Mouse (Mus musculus) liver, embryonic 11.5 days (tissue): Measurements from ENCODE around the gene Plg. TPM values are rescaled to one million over a fixed set of nuclear protein-coding genes. Genes with fewer than 3 reads are reported as not detected.

Source experiments
- ATAC-seq: fragments of 200-750 bp; cut with Nextera tagmentation; replicated peaks from 2 replicates; pipeline ENCODE4 v1.8.0; 2017; ENCODE audit warnings: moderate number of reproducible peaks, mild to moderate bottlenecking, moderate TSS enrichment, moderate library complexity; ENCODE audit not compliant: low FRiP score
- DNase-seq: peaks from one replicate; pipeline ENCODE4 v3.0.0-alpha.2; 2017; ENCODE audit warnings: low spot score
- H3K27ac ChIP-seq: fragments of 300-500 bp; sonication (generic); 2 replicates; pipeline ENCODE4 v1.5.1; 2014; ENCODE audit warnings: mild to moderate bottlenecking, low read depth, low read length, control low read depth
- H3K27me3 ChIP-seq: fragments of 300-500 bp; sonication (generic); replicated peaks from 2 replicates; pipeline ENCODE4 v1.6.1; 2014; ENCODE audit warnings: low read length, mixed read lengths; ENCODE audit not compliant: control insufficient read depth, insufficient read depth
- H3K36me3 ChIP-seq: fragments of 300-500 bp; sonication (generic); 2 replicates; pipeline ENCODE4 v1.6.1; 2014; ENCODE audit warnings: mild to moderate bottlenecking, low read length, moderate library complexity, mixed read lengths; ENCODE audit not compliant: control insufficient read depth, insufficient read depth
- H3K4me1 ChIP-seq: fragments of 300-500 bp; sonication (generic); replicated peaks from 2 replicates; pipeline ENCODE4 v1.6.1; 2014; ENCODE audit warnings: low read length, mixed read lengths; ENCODE audit not compliant: control insufficient read depth, insufficient read depth
- H3K4me2 ChIP-seq: fragments of 300-500 bp; sonication (generic); 2 replicates; pipeline ENCODE4 v1.6.1; 2014; ENCODE audit warnings: mild to moderate bottlenecking, control low read depth, moderate library complexity
- H3K4me3 ChIP-seq: fragments of 300-500 bp; sonication (generic); 2 replicates; pipeline ENCODE4 v1.5.1; 2014; ENCODE audit warnings: low read depth, low read length, control low read depth
- H3K9ac ChIP-seq: fragments of 300-500 bp; sonication (generic); 2 replicates; pipeline ENCODE4 v1.6.1; 2014; ENCODE audit warnings: low read depth, low read length, control low read depth
- H3K9me3 ChIP-seq: fragments of 300-500 bp; sonication (generic); 2 replicates; pipeline ENCODE4 v1.6.1; 2016; ENCODE audit warnings: low read length, inconsistent platforms, mixed read lengths; ENCODE audit not compliant: control insufficient read depth
- WGBS: fragments of 180-500 bp; shearing (Covaris S2); extraction: QIAGEN DNeasy Blood & Tissue Kit; methylation state at CpG from one replicate; pipeline ENCODE4 v1.1.7; 2014; 5-methylcytosine and 5-hydroxymethylcytosine counted together
- polyA plus RNA-seq: library from polyadenylated mRNA; unstranded; fragments of >200 nt; fragmentation: Nextera tagmentation; extraction: Ambion mirVana; gene quantifications from 2 replicates; pipeline ENCODE4 v1.2.1, GENCODE M21; 2014

Plg gene
- polyA plus RNA-seq, 1 experiment from 2014 or later: 130 TPM

- WGBS: 35% methylated on average over 3 of the region's 3 CpGs
- no peak overlapping the region for H3K4me2 ChIP-seq
- H3K4me3 ChIP-seq: no peak overlapping the region
- peaks cover 4% of the 10 kb centered on the region; the same call in 1 of the 2 replicates for H3K4me1 ChIP-seq
- no peaks in the 10 kb centered on the region for H3K9me3 ChIP-seq
- no peaks in the 10 kb centered on the region for H3K27me3 ChIP-seq
- H3K9ac ChIP-seq: no peak overlapping the region
- H3K36me3 ChIP-seq: no peaks in the 10 kb centered on the region
- ATAC-seq: no peak
- H3K27ac ChIP-seq: no peak overlapping the region
- no peak for DNase-seq
These were observed 4.7 kb upstream of the Plg start for GRCm38 (mm10) chr17:12373601-12374144.

- Histone ChIP-seq H3K27me3 (peaks cover 9% of the 10 kb centered on the region; the same call in 1 of the 2 replicates), H3K9me3 (no peaks in the 10 kb centered on the region; the same call in 1 of the 2 replicates), H3K27ac (0 out of 2 replicates have a peak overlapping the region, but pooled peaks have one; percentile 19), H3K4me1 (peaks cover 3% of the 10 kb centered on the region; the same call in 1 of the 2 replicates), H3K9ac (no peak overlapping the region), H3K4me3 (peak overlapping the region; percentile 21; the same call in 1 of the 2 replicates), H3K4me2 (peak overlapping the region; percentile 52), H3K36me3 (no peaks in the 10 kb centered on the region)
- ATAC-seq (no peak), DNase-seq (no peak)
- WGBS: 72% methylated on average over 4 of the region's 4 CpGs
These were observed 1.9 kb downstream of the Plg start for GRCm38 (mm10) chr17:12380287-12380686.

GRCm38 (mm10) chr17:12381579-12381978, 3.2 kb downstream of the Plg start:
- no peak overlapping the region for H3K4me3 ChIP-seq
- H3K27ac ChIP-seq: no peak overlapping the region
- no peak overlapping the region for H3K4me2 ChIP-seq
- no peak for DNase-seq
- no peak overlapping the region for H3K9ac ChIP-seq
- peaks cover 12% of the 10 kb centered on the region; the same call in 1 of the 2 replicates for H3K27me3 ChIP-seq
- no peaks in the 10 kb centered on the region; the same call in 1 of the 2 replicates for H3K9me3 ChIP-seq
- ATAC-seq: no peak
- WGBS: 61% methylated on average over 2 of the region's 2 CpGs
- H3K4me1 ChIP-seq: peaks cover 3% of the 10 kb centered on the region; the same call in 1 of the 2 replicates
- no peaks in the 10 kb centered on the region for H3K36me3 ChIP-seq

GRCm38 (mm10) chr17:12382531-12382930, 4.1 kb downstream of the Plg start:
- no peak for DNase-seq

GRCm38 (mm10) chr17:12385049-12385794, 6.8 kb downstream of the Plg start:
- Histone ChIP-seq H3K9me3 (no peaks in the 10 kb centered on the region; the same call in 1 of the 2 replicates), H3K4me1 (peaks cover 3% of the 10 kb centered on the region; the same call in 1 of the 2 replicates), H3K4me2 (no peak overlapping the region), H3K4me3 (no peak overlapping the region), H3K27ac (peak overlapping the region; percentile 62; the same call in 1 of the 2 replicates), H3K27me3 (peaks cover 12% of the 10 kb centered on the region; the same call in 1 of the 2 replicates), H3K36me3 (no peaks in the 10 kb centered on the region; the same call in 1 of the 2 replicates), H3K9ac (no peak overlapping the region)
- DNase-seq (no peak), ATAC-seq (0 out of 2 replicates have a peak, but pooled peaks have one; percentile 36)
- 53% methylated on average over 8 of the region's 8 CpGs for whole genome bisulfite sequencing

More at GRCm38 (mm10) chr17:12382531-12382930, 4.1 kb downstream of the Plg start:
- ATAC-seq: no peak
- Histone ChIP-seq H3K4me3 (no peak overlapping the region), H3K4me2 (no peak overlapping the region), H3K27ac (no peak overlapping the region), H3K9me3 (no peaks in the 10 kb centered on the region; the same call in 1 of the 2 replicates), H3K9ac (no peak overlapping the region), H3K36me3 (no peaks in the 10 kb centered on the region), H3K4me1 (peaks cover 3% of the 10 kb centered on the region; the same call in 1 of the 2 replicates), H3K27me3 (peaks cover 12% of the 10 kb centered on the region; the same call in 1 of the 2 replicates)
- WGBS: 44% methylated on average over 2 of the region's 2 CpGs

- no peak overlapping the region for H3K9ac ChIP-seq
- no peak for ATAC-seq
- WGBS: 72% methylated on average over 2 of the region's 2 CpGs
These were observed 9.4 kb downstream of the Plg start for GRCm38 (mm10) chr17:12387781-12388180.

GRCm38 (mm10) chr17:12388239-12388638, 9.8 kb downstream of the Plg start:
- no peaks in the 10 kb centered on the region; the same call in 1 of the 2 replicates for H3K36me3 ChIP-seq
- no peaks in the 10 kb centered on the region for H3K9me3 ChIP-seq
- H3K27ac ChIP-seq: no peak overlapping the region
- ATAC-seq (no peak), DNase-seq (no peak)
- no peak overlapping the region for H3K9ac ChIP-seq
- 90% methylated on average over 7 of the region's 7 CpGs for WGBS
- no peaks in the 10 kb centered on the region for H3K4me1 ChIP-seq
- peaks cover 8% of the 10 kb centered on the region; the same call in 1 of the 2 replicates for H3K27me3 ChIP-seq
- no peak overlapping the region for H3K4me2 ChIP-seq
- no peak overlapping the region for H3K4me3 ChIP-seq

More at GRCm38 (mm10) chr17:12387781-12388180, 9.4 kb downstream of the Plg start:
- Histone ChIP-seq H3K27ac (no peak overlapping the region), H3K4me3 (no peak overlapping the region), H3K4me1 (no peaks in the 10 kb centered on the region), H3K27me3 (peaks cover 9% of the 10 kb centered on the region; the same call in 1 of the 2 replicates), H3K36me3 (no peaks in the 10 kb centered on the region; the same call in 1 of the 2 replicates), H3K9me3 (no peaks in the 10 kb centered on the region), H3K4me2 (no peak overlapping the region)
- DNase-seq: no peak

- H3K4me2 ChIP-seq: no peak overlapping the region
- H3K9ac ChIP-seq: no peak overlapping the region
- no peaks in the 10 kb centered on the region for H3K27me3 ChIP-seq
- ATAC-seq (no peak), DNase-seq (no peak)
- H3K4me3 ChIP-seq: no peak overlapping the region
- 86% methylated on average over 9 of the region's 9 CpGs for WGBS
- H3K27ac ChIP-seq: no peak overlapping the region
- H3K4me1 ChIP-seq: no peaks in the 10 kb centered on the region
- no peaks in the 10 kb centered on the region for H3K9me3 ChIP-seq
- H3K36me3 ChIP-seq: no peaks in the 10 kb centered on the region
These were observed 17.8 kb downstream of the Plg start for GRCm38 (mm10) chr17:12396163-12396677.
